Mouse (Mus musculus) embryonic facial prominence, embryonic 12.5 days (tissue): ENCODE measurements at regions not wholly inside any gene's neighbourhood (a gene's known extent, or its start where the extent isn't known, plus 50 kb on each side); places are given as distances from the start of the nearest gene placed in this dataset.

ENCODE experiments used
- ATAC-seq: fragments of 200-750 bp; cut with Nextera tagmentation; 2 replicates; pipeline ENCODE4 v1.8.0; 2017; ENCODE audit not compliant: insufficient number of reproducible peaks, insufficient read depth, low FRiP score, low TSS enrichment
- H3K27ac ChIP-seq: fragments of 300-500 bp; sonication (generic); 2 replicates; pipeline ENCODE4 v1.5.1; 2016; ENCODE audit warnings: mild to moderate bottlenecking
- H3K27me3 ChIP-seq: fragments of 300-500 bp; sonication (generic); 2 replicates; pipeline ENCODE4 v1.6.1; 2016; ENCODE audit warnings: mild to moderate bottlenecking, moderate library complexity
- H3K36me3 ChIP-seq: fragments of 300-500 bp; sonication (generic); 2 replicates; pipeline ENCODE4 v1.6.1; 2016; ENCODE audit warnings: mild to moderate bottlenecking
- H3K4me1 ChIP-seq: fragments of 300-500 bp; sonication (generic); 2 replicates; pipeline ENCODE4 v1.6.1; 2016
- H3K4me2 ChIP-seq: fragments of 300-500 bp; sonication (generic); replicated peaks from 2 replicates; pipeline ENCODE4 v1.6.1; 2016; ENCODE audit warnings: mild to moderate bottlenecking, moderate library complexity
- H3K4me3 ChIP-seq: fragments of 300-500 bp; sonication (generic); 2 replicates; pipeline ENCODE4 v1.5.1; 2016; ENCODE audit warnings: mild to moderate bottlenecking
- H3K9ac ChIP-seq: fragments of 300-500 bp; sonication (generic); 2 replicates; pipeline ENCODE4 v1.6.1; 2016; ENCODE audit warnings: mild to moderate bottlenecking, moderate library complexity
- H3K9me3 ChIP-seq: fragments of 300-500 bp; sonication (generic); 2 replicates; pipeline ENCODE4 v1.6.1; 2016; ENCODE audit warnings: mild to moderate bottlenecking, moderate library complexity
- WGBS: fragments of 180-500 bp; shearing (Covaris S2); methylation state at CpG from one replicate; pipeline ENCODE4 v1.1.7; 2016; 5-methylcytosine and 5-hydroxymethylcytosine counted together

DNA sequence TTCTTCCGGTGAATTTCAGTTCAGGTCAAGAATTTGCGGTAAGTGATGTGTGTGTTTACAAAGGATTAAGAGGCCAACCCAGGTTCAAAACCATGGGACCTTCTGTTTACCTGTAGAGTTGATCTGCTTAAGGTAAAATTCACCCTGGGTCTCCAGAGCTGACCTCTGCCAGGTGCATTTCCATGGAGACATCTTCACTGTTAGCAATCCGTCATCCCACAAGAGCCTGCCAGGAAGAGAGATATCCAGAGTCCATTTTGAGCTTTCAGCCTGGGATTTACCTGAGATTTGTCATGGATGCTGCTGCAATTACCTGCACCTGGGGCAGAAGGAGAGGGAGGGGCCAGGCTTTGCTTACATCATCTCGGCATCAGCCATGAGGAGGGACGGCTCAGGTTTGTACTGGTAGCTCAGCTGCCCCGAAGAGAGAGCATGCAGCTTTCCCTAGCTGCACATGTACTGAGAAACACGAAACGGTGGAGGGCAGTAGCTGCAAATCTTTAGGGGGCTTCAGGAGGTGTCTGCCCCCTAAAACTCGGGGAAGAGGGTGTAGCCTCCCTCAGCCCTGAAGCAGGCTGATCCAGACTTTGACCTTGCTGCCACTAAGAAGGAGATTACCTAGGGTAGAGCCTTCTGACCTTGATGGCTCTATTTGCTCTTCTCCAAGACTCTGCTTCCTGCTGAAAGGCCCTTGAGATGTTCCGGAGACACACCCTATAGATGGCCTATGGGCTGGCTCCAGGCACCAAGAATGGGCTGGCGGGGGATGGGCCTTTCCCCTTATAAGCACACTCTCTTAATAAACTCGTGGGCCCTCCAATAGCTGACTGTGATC lies 153.7 kb downstream of the Snx10 start:
- Histone ChIP-seq H3K9ac (no peak overlapping the region), H3K4me1 (peaks cover 7% of the 10 kb centered on the region; the same call in 1 of the 2 replicates), H3K4me3 (no peak overlapping the region), H3K36me3 (no peaks in the 10 kb centered on the region), H3K27ac (no peak overlapping the region), H3K4me2 (no peak overlapping the region), H3K9me3 (no peaks in the 10 kb centered on the region), H3K27me3 (no peaks in the 10 kb centered on the region)
- no peak for ATAC-seq
- WGBS = 75% methylated on average over 12 of the region's 12 CpGs

DNA sequence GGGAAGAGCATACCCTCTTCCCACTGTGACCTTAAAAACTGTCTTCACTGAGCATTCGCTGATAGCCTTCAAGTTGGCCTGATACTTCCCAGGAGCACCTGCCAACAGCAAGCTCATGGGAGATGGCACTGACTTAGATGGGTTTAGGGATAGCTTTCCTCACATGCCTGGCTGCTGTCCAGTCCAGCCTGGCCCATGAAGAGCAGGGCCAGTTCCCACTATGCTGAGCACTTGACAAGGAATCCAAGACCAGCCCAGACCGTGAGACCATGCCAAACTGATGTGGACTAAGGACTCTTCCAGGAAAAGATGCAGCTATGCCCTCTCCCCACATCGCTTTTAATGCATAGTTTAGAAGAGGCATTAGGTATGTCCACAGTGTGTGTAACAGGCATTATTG lies 155.0 kb downstream of the Snx10 start:
- Histone ChIP-seq H3K36me3 (no peaks in the 10 kb centered on the region), H3K9ac (no peak overlapping the region), H3K27me3 (no peaks in the 10 kb centered on the region), H3K4me3 (no peak overlapping the region), H3K27ac (no peak overlapping the region), H3K4me2 (no peak overlapping the region), H3K9me3 (no peaks in the 10 kb centered on the region), H3K4me1 (peaks cover 7% of the 10 kb centered on the region; the same call in 1 of the 2 replicates)
- 90% methylated on average over 3 of the region's 3 CpGs for WGBS
- no peak for ATAC-seq

DNA sequence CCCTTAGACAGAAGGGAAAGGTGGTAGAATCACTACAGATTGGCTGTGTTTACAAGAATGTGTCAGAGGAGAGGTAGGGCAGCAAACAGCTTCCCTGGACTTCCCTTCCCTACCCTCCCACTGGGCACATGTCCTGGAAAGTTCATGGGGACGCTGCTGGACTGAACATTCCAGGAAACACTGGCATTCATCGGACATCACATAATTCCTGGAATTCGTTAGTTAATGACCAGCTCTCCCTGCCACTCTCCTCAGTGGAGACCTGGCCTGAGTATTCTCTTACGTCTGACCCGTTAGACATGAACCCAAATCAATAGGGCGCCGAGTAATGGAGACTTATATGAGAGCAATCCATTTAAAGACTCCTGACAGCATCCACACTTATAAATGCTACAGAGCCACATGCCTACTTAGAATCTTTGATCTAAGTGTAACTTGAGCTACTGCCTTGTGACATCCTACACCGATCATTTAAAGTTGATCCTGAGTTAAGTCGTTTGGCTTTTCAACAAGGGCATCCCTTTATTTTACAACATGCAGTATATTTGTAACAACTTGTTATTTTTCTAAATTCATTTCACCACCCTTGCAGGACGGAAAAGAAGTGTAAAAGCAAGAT lies 156.6 kb downstream of the Snx10 start:
- Histone ChIP-seq H3K4me3 (no peak overlapping the region), H3K4me2 (no peak overlapping the region), H3K27me3 (no peaks in the 10 kb centered on the region), H3K36me3 (no peaks in the 10 kb centered on the region), H3K27ac (no peak overlapping the region), H3K9ac (no peak overlapping the region), H3K9me3 (no peaks in the 10 kb centered on the region), H3K4me1 (peaks cover 7% of the 10 kb centered on the region; the same call in 1 of the 2 replicates)
- WGBS = 36% methylated on average over 10 of the region's 10 CpGs
- no peak for ATAC-seq

DNA sequence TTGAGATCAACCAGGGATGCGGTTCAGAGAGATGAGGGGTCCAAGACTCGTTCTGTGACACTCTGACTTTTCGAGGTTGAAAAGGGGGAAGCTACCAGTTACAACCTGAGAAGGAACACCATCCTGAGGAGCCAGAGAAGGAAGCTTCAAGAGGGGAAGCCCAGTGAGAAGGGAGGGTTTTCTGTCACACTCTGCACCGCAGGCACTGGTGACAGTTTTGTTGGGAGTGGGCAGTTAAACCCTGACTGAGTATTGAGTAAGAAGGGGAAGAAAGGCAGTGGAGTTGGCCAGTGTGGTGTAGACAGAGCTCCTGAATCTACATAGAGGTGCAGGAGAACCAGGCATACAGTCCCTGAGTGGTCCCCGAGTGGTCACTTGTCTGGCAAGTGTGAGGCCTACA lies 159.4 kb downstream of the Snx10 start:
- Histone ChIP-seq H3K36me3 (no peaks in the 10 kb centered on the region), H3K27me3 (no peaks in the 10 kb centered on the region), H3K4me1 (peaks cover 7% of the 10 kb centered on the region; the same call in 1 of the 2 replicates), H3K9ac (no peak overlapping the region), H3K4me3 (no peak overlapping the region), H3K27ac (no peak overlapping the region), H3K4me2 (no peak overlapping the region), H3K9me3 (no peaks in the 10 kb centered on the region)
- ATAC-seq = no peak
- 88% methylated on average over 5 of the region's 5 CpGs for WGBS

DNA sequence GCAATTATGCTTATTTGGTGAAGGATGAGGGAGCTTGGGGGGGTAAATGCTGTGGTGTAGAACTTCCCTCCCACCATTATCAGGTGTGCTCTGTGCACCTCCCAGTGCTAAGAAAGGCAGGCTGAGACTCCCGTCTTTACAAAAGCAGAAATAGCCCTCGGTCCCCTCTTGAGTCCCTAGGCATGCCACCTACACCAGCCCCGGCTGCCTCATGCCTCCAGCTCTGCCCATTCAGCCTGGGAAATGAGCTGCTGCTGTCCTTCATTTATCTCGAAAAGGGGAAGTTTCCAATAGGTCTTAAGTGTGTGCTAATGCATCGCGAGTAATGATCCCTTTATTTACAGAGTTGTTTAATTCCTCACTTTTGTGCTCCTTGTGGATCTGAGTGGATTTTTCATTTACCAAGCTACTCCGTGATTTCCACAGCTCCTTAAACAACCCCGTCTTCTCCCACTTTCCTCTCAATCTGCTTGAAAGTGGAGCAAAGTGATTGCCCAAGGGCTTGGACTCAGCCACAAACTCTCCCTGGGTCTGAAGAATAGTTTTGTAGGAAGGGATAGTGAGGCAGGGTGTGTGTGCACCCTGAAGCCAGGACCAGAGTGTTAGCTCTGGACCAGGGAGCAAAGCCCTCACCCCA lies 162.1 kb downstream of the Snx10 start:
- Histone ChIP-seq H3K27ac (no peak overlapping the region), H3K9ac (no peak overlapping the region), H3K36me3 (no peaks in the 10 kb centered on the region), H3K4me3 (no peak overlapping the region), H3K27me3 (no peaks in the 10 kb centered on the region), H3K4me2 (no peak overlapping the region), H3K4me1 (0 out of 2 replicates have a peak, but pooled peaks cover under 1% of the 10 kb centered on the region), H3K9me3 (no peaks in the 10 kb centered on the region)
- WGBS = 76% methylated on average over 8 of the region's 8 CpGs
- ATAC-seq = no peak

DNA sequence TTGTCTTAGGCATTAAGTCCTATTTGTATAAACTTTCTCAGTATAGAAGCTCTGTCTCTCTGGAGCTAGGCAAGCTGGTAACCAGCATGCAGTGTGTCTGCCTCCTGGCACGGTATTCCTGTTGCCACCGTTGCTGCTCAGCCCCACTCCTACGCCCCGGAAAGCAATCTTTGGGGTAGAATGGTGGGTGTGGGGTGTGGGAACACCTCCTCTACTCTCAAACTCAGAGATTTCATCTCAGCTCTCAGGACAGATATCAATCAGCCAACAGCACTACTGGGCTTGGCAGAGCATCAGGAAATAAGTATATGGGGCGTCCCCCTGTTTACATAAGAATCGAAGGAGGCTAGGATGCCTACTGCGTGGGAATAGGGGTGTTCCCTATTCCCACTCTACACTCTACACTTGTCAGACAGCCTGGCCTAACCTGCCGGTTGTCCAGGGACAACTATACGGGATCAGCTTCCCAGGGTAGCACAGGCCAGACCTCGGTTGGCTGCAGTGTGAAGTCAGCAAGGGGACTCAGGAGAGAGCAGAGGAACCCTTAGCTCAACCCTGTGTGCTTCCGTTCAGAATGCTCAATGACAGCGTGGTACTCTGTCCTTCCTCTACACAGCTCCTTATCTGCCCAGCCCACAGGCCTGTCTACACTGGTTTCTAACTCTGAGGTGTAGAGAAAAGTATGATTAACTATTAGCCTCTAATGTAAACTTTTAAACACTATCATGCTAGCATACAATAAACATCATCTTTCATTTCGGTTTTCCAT lies 167.3 kb downstream of the Snx10 start:
- H3K9ac ChIP-seq = no peak overlapping the region

DNA sequence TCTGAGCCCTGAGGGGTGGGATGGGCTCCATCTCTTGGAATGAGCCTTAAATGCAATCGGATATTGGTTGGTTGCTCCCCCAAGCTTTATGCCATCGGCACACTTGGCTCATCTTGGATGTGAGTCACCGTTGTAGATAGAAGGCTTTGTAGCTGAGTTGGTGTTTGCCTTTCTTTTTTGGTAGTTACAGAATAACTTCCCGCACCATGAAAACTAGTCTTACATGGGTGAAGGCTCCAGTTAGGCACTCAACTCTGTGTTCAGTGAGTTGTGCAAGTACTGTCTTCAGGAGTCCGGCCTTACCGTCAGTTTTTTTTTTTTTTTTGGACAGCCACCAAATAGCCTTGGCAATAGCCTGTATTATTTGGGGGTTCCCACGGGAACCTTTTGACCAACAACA lies 170.3 kb downstream of the Snx10 start:
- Histone ChIP-seq H3K4me2 (no peak overlapping the region), H3K4me3 (no peak overlapping the region), H3K9me3 (no peaks in the 10 kb centered on the region), H3K36me3 (no peaks in the 10 kb centered on the region), H3K27ac (no peak overlapping the region), H3K9ac (no peak overlapping the region), H3K27me3 (no peaks in the 10 kb centered on the region), H3K4me1 (no peaks in the 10 kb centered on the region)
- 84% methylated on average over 7 of the region's 7 CpGs for WGBS
- ATAC-seq = no peak

More for the DNA sequence above, 167.3 kb downstream of the Snx10 start:
- Histone ChIP-seq H3K36me3 (no peaks in the 10 kb centered on the region), H3K9me3 (no peaks in the 10 kb centered on the region), H3K4me3 (no peak overlapping the region), H3K27me3 (no peaks in the 10 kb centered on the region), H3K27ac (no peak overlapping the region), H3K4me2 (no peak overlapping the region), H3K4me1 (no peaks in the 10 kb centered on the region)
- no peak for ATAC-seq
- 84% methylated on average over 13 of the region's 13 CpGs for WGBS

DNA sequence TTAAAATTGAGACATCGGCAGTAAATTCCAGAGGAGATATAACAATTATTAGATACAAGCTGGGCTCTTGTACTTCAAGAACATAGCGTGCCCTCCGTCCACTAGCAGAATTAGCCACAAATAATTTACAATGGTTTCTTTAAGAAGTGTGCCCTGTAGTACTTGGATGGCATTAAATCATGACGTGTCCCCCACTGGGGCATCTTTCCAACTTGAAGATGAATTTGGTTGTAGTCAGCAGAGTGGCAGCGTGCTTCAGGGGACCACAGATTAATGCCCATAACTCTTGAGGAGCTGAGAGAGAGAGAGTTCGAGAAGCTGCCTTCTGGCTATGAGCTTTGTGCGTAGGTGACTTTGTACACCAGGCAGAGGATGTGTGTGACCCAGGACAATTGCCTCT lies 172.7 kb downstream of the Snx10 start:
- ATAC-seq = no peak
- H3K27me3 ChIP-seq = no peaks in the 10 kb centered on the region
- no peaks in the 10 kb centered on the region for H3K9me3 ChIP-seq
- no peak overlapping the region for H3K9ac ChIP-seq
- H3K27ac ChIP-seq = no peak overlapping the region
- H3K4me3 ChIP-seq = no peak overlapping the region
- no peak overlapping the region for H3K4me2 ChIP-seq
- H3K36me3 ChIP-seq = no peaks in the 10 kb centered on the region
- H3K4me1 ChIP-seq = no peaks in the 10 kb centered on the region
- WGBS = 90% methylated on average over 7 of the region's 7 CpGs

DNA sequence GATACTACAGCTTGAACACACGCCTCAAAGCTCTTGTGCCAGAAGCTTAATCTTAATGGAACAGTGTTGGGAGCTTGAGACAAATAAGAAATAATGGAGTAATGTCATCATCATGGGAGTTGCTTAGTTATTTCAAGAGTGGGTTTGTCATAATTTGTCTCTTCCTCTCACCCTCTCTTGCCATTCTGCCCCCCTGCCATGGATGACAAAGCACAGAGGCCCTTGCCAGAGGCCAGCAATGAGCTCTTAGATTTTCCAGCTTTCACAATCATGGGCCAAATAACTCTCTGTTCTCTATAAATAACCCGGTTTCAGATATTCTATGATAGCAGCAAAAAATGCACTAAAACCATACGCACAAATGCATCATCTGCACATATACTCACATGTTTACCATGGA lies 174.1 kb downstream of the Snx10 start:
- WGBS = 84% methylated on average over 3 of the region's 3 CpGs
- no peaks in the 10 kb centered on the region for H3K4me1 ChIP-seq
- H3K36me3 ChIP-seq = no peaks in the 10 kb centered on the region
- no peak overlapping the region for H3K27ac ChIP-seq
- H3K9ac ChIP-seq = no peak overlapping the region
- no peak for ATAC-seq
- H3K27me3 ChIP-seq = no peaks in the 10 kb centered on the region
- no peak overlapping the region for H3K4me2 ChIP-seq
- H3K4me3 ChIP-seq = no peak overlapping the region
- no peaks in the 10 kb centered on the region for H3K9me3 ChIP-seq

DNA sequence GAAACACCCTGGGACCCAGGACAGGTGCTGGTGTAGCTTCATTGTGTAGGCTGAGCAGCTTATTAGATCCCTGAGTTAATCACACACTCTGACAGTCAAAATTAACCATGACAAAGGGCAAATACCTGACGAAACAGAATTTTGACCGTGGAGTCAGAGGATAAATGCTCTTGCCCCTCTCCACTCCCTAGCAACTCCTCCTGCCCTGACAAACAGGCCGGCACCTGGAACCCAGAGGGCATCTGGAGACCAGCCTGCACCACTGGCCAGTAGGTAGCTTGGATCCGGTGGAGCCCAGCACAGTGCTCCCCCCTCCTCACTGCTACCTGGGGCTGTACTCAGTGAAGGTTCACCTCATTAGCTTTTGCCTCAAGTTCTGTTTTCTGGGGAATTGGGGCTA lies 174.5 kb downstream of the Snx10 start:
- H3K4me1 ChIP-seq = no peaks in the 10 kb centered on the region
- no peaks in the 10 kb centered on the region for H3K27me3 ChIP-seq
- H3K9ac ChIP-seq = no peak overlapping the region
- no peak overlapping the region for H3K4me3 ChIP-seq
- H3K4me2 ChIP-seq = no peak overlapping the region
- no peak overlapping the region for H3K27ac ChIP-seq
- 60% methylated on average over 4 of the region's 4 CpGs for WGBS
- ATAC-seq = no peak
- no peaks in the 10 kb centered on the region for H3K36me3 ChIP-seq
- no peaks in the 10 kb centered on the region for H3K9me3 ChIP-seq

DNA sequence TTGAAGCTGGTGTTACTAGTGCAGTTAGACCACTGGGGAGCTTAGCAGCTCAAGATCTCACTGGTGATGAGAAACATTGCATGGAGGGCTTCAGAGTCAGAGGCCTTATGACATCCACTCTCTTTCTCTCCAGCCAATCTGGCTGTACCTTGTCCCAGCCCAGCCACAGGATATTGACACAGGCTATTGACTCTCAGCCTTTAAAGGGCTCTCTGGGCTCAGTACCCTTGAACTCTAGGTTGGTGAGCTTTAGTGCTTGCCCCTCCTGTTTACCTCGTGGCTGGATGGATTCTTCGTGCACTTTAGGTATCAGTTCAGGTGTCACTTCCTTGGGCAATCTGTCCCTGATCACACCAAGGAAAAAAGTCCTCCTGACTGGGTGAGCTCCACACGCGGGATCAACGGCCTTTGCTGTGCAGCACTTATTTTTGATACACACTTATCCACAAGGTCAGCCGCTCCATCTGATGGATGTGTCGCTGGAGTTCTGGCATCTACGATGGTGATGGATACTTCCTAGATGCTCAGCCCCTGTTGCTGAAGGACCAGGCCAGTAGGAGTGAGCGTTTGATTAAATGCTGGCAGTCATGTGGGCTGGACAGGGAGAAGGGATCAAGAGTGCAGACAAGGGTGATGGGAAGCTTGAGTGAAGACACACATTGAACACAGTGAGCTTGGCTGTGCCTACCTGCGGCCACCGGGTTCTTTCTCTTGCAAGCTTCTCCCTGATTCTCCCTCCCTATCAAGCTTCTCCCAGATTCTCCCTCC lies 177.7 kb downstream of the Snx10 start:
- Histone ChIP-seq H3K9ac (no peak overlapping the region), H3K4me3 (no peak overlapping the region), H3K9me3 (no peaks in the 10 kb centered on the region), H3K27ac (no peak overlapping the region), H3K4me1 (no peaks in the 10 kb centered on the region), H3K36me3 (no peaks in the 10 kb centered on the region), H3K4me2 (no peak overlapping the region), H3K27me3 (no peaks in the 10 kb centered on the region)
- WGBS = 89% methylated on average over 11 of the region's 11 CpGs
- ATAC-seq = no peak
